10 mouse cellular contexts compared by ENCODE assay signal in genomic region chr19:53649361-53649760, GRCm38 (mm10). TPM values are rescaled to one million over a fixed set of nuclear protein-coding genes. Genes with fewer than 3 reads are reported as not detected.
A peak's percentile ranks its signal among the peaks of the same experiment; 100 is the strongest.
DNase-seq lines count a peak whose midpoint lies in the region; TF ChIP-seq lines count a peak whose summit lies in the region.
"Had no signal": no experiment of that assay in that cellular context is flagged by ENCODE, and none has a peak within 500 bp of the region (broad histone marks: within the 10 kb centered on the region; RNA-seq: fewer than 3 reads in every experiment).

No protein-coding gene starts in this region.

- H3ac ChIP-seq in myocyte (ENCODE audit: control insufficient read depth, insufficient read length), result no peak overlapping the region

- H3K9ac ChIP-seq in heart, adult 2 months (ENCODE audit: low read depth, low read length), result no peak overlapping the region
- H3K9ac ChIP-seq: embryonic facial prominence, embryonic 12.5 days had no signal

- no peaks in the 10 kb centered on the region for H3K27me3 ChIP-seq in heart, adult 2 months (ENCODE audit: control insufficient read depth, insufficient read depth, low read length)
- no peaks in the 10 kb centered on the region for H3K27me3 ChIP-seq in myocyte (ENCODE audit: control insufficient read depth, insufficient read depth, insufficient read length)

- peak overlapping the region; percentile 45 for H3K27ac ChIP-seq in heart, adult 2 months
- no peak overlapping the region for H3K27ac ChIP-seq in embryonic fibroblast, embryonic 13.5 days (ENCODE audit: insufficient read depth, low read length)
- H3K27ac ChIP-seq: embryonic facial prominence, embryonic 12.5 days had no signal

- TF ChIP-seq POLR2A in heart, adult 2 months (IDR thresholded peaks at IDR 0.05; ENCODE audit: insufficient read depth, low read depth, low read length), result no peak
- no peak for TF ChIP-seq POLR2A in lung, adult 2 months (IDR thresholded peaks at IDR 0.05; ENCODE audit: borderline replicate concordance, extremely low read depth, low read depth, low read length)
- no peak for TF ChIP-seq POLR2A in embryonic fibroblast, embryonic 13.5 days (IDR thresholded peaks at IDR 0.05; ENCODE audit: low read depth, low read length)
- no peak for TF ChIP-seq POLR2A in myocyte (IDR thresholded peaks at IDR 0.05; ENCODE audit: insufficient read length, low read depth)

- 0 out of 2 replicates have a peak, but pooled peaks have one; percentile 31 for TF ChIP-seq EP300 in heart, adult 2 months (IDR thresholded peaks at IDR 0.05; ENCODE audit: insufficient read depth, low read depth, low read length)

- DNase-seq in heart, adult 2 months, result no peak
- DNase-seq in heart, adult 9 months (ENCODE audit: low spot score in 2 of 2), result no peak
- no peak for DNase-seq in lung, adult 2 months
- DNase-seq in lung, postnatal 4 days, result no peak
- no peak for DNase-seq in spleen, postnatal 4 days (ENCODE audit: low spot score in 2 of 2)
- no peak for DNase-seq in adrenal gland, adult 18-20 months (ENCODE audit: low spot score in 2 of 2)

- peak overlapping the region; percentile 51 for H3K4me2 ChIP-seq in myocyte (ENCODE audit: low read depth)
- H3K4me2 ChIP-seq: embryonic facial prominence, embryonic 12.5 days had no signal

- intact Hi-C loops in heart, adult 2 months (cut with DNase I), result loop anchor here (5.0 to 10.0 kb wide), 3 partner anchors 185 to 278 kb away; no protein-coding TSS in a partner anchor

- H3K79me2 ChIP-seq in heart, adult 2 months (replicated peaks; ENCODE audit: control insufficient read depth, insufficient read depth, low read length), result no peaks in the 10 kb centered on the region
- H3K79me2 ChIP-seq in myocyte (ENCODE audit: control insufficient read depth, insufficient read depth), result no peaks in the 10 kb centered on the region

- TF ChIP-seq CTCF in heart, adult 2 months (IDR thresholded peaks at IDR 0.05), result peak; percentile 60
- TF ChIP-seq CTCF in lung, adult 2 months (IDR thresholded peaks at IDR 0.05; ENCODE audit: insufficient read depth, low read length), result 0 out of 2 replicates have a peak, but pooled peaks have one; percentile 4
- TF ChIP-seq CTCF in embryonic fibroblast, embryonic 13.5 days (IDR thresholded peaks at IDR 0.05; ENCODE audit: borderline replicate concordance, insufficient read depth, low read length), result peak; percentile 4; the same call in 1 of the 2 replicates

- 65% methylated on average over 6 of the region's 6 CpGs for WGBS in heart, adult 2 months
- 86% methylated on average over 6 of the region's 6 CpGs for WGBS in lung, adult 2 months

- peaks cover 7% of the 10 kb centered on the region for H3K4me1 ChIP-seq in heart, adult 2 months (ENCODE audit: control insufficient read depth, insufficient read depth, low read length)
- no peaks in the 10 kb centered on the region; the same call in 1 of the 2 replicates for H3K4me1 ChIP-seq in lung, adult 2 months (ENCODE audit: control insufficient read depth, insufficient read depth, low read length)
- peaks cover 9% of the 10 kb centered on the region for H3K4me1 ChIP-seq in embryonic fibroblast, embryonic 13.5 days (ENCODE audit: control insufficient read depth, insufficient read depth, low read length)

- no peaks in the 10 kb centered on the region for H3K36me3 ChIP-seq in heart, adult 2 months (ENCODE audit: control insufficient read depth, insufficient read depth, low read length)
- peaks cover 7% of the 10 kb centered on the region for H3K36me3 ChIP-seq in myocyte (ENCODE audit: control insufficient read depth, insufficient read depth)

- no peak overlapping the region for H3K4me3 ChIP-seq in heart, adult 2 months
- no peak overlapping the region for H3K4me3 ChIP-seq in lung, adult 2 months (replicated peaks; ENCODE audit: extremely low read depth, low read depth, low read length)
- no peak overlapping the region for H3K4me3 ChIP-seq in embryonic fibroblast, embryonic 13.5 days (ENCODE audit: insufficient read depth, low read length)
- no peak overlapping the region for H3K4me3 ChIP-seq in myocyte
- H3K4me3 ChIP-seq: embryonic facial prominence, embryonic 12.5 days; megakaryocyte, embryonic 14.5 days had no signal

TF ChIP-seq in myocyte, 11 proteins besides CTCF, POLR2A, EP300 and RAD21:
- TF ChIP-seq MYOD1 (IDR thresholded peaks at IDR 0.05; ENCODE audit: control insufficient read depth in 1 of 3, insufficient read length in 2 of 3, low read depth in 2 of 3) (peak in 2 of 3 experiments; percentile 17 to 58), CEBPB (IDR thresholded peaks at IDR 0.05; ENCODE audit: insufficient read depth, poor library complexity, severe bottlenecking) (no peak), POLR2AphosphoS2 (IDR thresholded peaks at IDR 0.05; ENCODE audit: insufficient read length, low read depth) (peak; percentile 29), SRF (IDR thresholded peaks at IDR 0.05; ENCODE audit: control insufficient read depth, insufficient read length, low read depth) (no peak)
TF ChIP-seq in myocyte: peak in this region for 2.

RNA-seq across cellular contexts. Expression of gene Rbm20, which starts 27.7 kb away (rescaled TPM):
- total RNA-seq in heart, adult 2 months (2021), result 100 to 1,000 TPM; 194 to 231 TPM
- 143 and 161 TPM in 2 replicates for polyA plus RNA-seq in heart, adult 2 months (2012; rRNA removed)
- polyA plus RNA-seq in lung, adult 2 months (2012; rRNA removed), result 2.5 and 3.8 TPM in 2 replicates
- polyA plus RNA-seq in embryonic fibroblast, embryonic 13.5 days (2011; ENCODE audit: insufficient read length, low read depth, missing spikeins), result 1.5 and 2.4 TPM in 2 replicates
- polyA plus RNA-seq in myocyte (2012; fragmentation: generic; extraction: Trizol), result 35.4 TPM
- total RNA-seq in adrenal gland, adult 18-20 months (2021), result 1 to 10 TPM; 1.0 to 1.2 TPM

RNA-seq across cellular contexts. Expression of gene Smc3, which starts 49.2 kb away (rescaled TPM):
- 10 to 100 TPM; 20.4 to 20.6 TPM for total RNA-seq in heart, adult 2 months (2021)
- polyA plus RNA-seq in heart, adult 2 months (2012; rRNA removed), result 3.4 and 6.1 TPM in 2 replicates
- polyA plus RNA-seq in lung, adult 2 months (2012; rRNA removed), result 3.4 and 5.3 TPM in 2 replicates
- polyA plus RNA-seq in embryonic fibroblast, embryonic 13.5 days (2011; ENCODE audit: insufficient read length, low read depth, missing spikeins), result 54.2 and 67.8 TPM in 2 replicates
- polyA plus RNA-seq in myocyte (2012; fragmentation: generic; extraction: Trizol), result 6.5 TPM
- total RNA-seq in adrenal gland, adult 18-20 months (2021), result 10 to 100 TPM; 24.7 to 30.2 TPM

Comparison
In these comparisons a context has a peak if more than half of its experiments do, and no peak if none do; other contexts are left out.
1. CTCF ChIP-seq: peak in every context shown above with its lines; median percentile 60 in heart, adult 2 months; 4 in lung, adult 2 months; 4 in embryonic fibroblast, embryonic 13.5 days.